Mouse (Mus musculus) liver, adult 2 months (tissue): ENCODE data around the gene Zbtb20.

ENCODE experiments used
- CTCF ChIP-seq: fragments of 200-500 bp; IDR thresholded peaks from 2 replicates; pipeline ENCODE4 v1.5.1; 2011; ENCODE audit warnings: low read depth, low read length, control low read depth
- POLR2A ChIP-seq: fragments of 200-500 bp; IDR thresholded peaks from 2 replicates; pipeline ENCODE4 v1.6.1; 2011; ENCODE audit warnings: low read length, control low read depth; ENCODE audit not compliant: insufficient read depth; ENCODE audit errors: extremely low read depth

DNA sequence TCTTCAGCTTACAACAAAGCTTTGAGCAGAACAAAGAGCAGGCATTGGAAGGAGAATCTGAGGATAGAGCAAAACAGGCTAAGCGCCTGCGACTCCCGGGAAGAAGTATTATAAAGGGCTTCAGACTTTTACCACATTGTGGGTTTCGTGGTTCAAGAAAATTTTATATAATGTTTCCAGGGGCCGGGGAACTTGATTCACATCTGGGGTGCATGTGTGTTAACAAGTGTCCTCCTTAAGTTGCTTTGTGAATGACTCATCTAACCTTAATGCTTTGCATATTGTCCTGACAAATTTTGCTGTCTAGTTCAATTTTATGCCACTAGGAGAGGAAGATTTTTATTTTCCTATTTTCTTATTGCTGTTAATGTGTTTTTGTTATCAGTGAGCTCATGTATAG is 3.6 kb upstream of the Zbtb20 start:
- TF ChIP-seq POLR2A (no peak), CTCF (no peak)
